Mouse (Mus musculus): ENCODE results near the gene F13a1. TPM values are rescaled to one million over a fixed set of nuclear protein-coding genes. Genes with fewer than 3 reads are reported as not detected.

The F13a1 gene
- total RNA-seq, 2 experiments from 2014 or later, result 10.4 to 17.7 TPM

DNA sequence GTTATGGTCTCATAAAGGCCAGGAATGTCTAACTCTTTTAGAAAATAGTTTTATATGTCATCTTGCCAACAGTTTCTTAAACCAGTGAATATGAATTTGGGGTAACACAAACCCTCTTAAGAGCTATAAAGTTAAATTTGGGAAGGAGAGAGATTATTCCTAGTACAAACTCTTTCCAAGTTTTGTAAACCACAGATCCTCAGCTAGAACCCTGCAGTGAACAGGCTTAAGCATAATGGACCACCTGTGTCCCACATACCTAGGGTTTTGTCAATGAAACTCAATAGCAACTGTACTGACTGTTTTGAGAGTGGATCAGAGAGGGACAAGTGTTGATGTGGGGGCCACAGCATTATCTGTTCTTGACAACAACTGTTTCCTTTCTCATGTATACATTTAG, 96.4 kb downstream of the F13a1 start:
- no peak for DNase-seq

DNA sequence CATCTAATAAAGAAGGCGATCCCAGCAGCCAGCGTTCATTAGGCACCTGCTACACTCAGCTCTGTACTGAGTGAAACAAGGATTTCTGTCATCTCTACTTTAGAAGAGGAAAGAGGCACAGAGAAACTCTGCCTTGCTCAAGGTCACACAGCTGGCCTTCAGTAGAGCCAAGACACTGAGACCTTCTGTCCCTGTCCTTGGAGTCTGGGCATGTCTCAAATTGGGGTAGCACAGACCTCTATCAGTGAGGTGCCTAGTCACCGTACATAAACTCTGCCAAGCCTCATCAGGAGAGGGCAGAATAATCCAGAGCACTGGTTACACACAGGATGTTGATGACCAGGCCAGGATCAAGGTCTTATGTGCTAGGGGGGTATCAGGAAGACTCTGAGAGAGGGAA, 108.2 kb downstream of the F13a1 start:
- no peak for DNase-seq

DNA sequence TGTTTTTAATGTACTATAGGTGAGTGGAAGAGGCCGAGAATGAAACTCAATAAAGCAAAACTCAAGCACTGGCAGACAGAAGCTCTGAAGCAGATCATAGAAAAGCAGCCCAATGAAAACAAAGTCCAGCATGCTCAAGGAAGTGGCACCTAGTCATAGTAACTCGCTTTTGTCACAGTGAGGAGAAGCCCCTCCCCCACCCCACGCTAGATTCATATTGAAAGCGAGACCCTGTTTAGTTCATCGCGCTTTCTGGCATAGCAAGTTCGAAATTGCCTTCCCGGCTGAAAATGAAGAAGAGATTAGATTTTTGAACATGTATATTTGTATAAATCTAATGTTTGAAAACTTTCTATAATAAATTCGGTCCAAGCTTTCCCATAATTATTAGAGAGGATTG, 118.0 kb downstream of the F13a1 start:
- no peak for DNase-seq

DNA sequence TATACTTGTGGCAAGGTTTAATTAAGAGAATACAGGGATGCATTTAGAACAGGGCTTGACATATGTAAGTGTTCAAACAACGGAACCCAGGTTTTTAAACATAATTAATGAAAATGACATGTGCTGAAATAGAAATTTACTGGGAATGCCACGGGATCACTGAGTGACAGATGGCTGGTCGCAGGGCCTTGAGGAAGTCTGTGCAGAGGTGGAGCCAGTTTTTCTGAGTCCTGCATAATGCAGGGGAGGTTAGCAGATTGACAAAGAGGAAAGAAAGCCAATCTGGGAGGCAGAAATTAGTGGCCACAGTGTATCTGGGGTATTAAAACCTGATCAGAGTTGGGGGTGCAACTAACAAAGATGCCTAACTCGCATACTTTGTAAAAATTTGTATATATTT, 130.3 kb downstream of the F13a1 start:
- DNase-seq, result no peak

DNA sequence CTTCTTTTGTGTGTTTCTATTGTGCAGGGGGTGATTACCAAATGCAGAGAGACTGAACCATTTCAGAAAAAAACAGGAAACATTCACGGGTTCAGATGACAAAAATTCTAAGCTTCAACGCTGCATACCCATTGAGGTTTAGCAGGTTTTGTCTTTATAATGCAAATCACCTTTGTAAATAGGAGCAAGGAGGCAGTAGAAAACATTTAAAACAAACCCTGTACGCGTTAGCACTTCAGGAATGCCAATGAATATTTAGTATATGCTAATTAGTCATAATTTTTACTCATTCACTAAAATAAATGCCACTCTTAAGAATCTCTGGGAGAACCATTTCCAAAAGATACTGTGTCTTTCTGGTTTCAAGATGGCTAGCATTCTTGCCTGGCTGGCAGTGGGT, 146.2 kb downstream of the F13a1 start:
- no peak for DNase-seq

DNA sequence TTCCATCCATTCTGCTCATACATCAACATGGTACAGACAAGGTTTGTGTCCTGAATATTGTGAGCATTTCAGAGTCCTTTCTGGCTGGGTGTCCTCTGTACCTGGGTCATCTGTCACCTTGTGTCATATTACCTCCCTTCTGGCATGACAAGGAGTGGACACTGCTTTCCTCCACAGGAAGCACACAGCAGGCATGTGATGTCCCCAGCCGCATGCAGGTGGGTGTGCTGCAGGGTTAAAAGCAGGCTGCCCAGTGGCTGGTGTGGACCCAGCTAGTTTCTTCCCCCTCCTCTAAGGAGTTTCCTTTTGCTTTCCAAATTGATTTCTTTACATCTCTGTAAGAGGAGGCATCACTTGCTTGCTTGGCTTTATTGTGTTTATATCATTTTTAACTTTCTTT, 146.6 kb downstream of the F13a1 start:
- no peak for DNase-seq

DNA sequence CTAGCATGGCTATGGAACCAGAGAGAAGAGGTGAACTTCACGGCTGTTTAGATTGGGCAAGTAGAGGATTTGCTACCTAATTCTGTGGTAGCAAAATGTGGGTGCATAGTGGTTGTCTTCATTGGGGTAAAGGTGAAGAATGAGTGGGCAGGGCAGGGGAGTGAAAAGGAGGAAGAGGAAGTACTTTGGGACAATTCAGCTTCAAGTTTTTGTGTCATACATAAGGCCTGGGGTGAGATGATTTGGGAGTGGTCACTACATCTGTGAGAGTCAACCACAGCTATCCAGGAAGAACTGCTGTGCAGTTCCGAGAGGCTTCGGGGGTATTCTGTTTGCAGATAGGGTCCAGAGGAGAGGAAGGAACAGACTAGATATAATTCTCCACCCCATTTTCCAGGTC, 148.4 kb downstream of the F13a1 start:
- DNase-seq, result no peak

DNA sequence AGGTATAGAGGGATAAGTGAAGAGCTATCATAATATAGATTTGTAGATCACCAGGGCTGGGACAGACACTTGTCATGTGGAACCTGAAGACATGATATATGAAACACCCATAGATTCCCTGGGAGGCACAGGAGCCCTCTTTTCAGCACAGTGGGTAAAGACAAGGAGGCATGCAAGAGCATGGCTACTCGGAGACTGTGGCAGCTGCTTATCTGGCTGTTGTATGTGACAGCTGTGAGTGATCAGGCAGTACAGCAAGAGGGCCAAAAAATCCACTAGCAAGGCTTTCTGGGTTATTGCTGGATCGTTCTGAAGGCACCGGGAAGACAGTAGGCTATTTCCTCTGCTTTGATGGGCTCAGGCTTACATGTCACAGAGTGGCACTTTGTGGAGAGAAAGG, 149.0 kb downstream of the F13a1 start:
- no peak for DNase-seq

DNA sequence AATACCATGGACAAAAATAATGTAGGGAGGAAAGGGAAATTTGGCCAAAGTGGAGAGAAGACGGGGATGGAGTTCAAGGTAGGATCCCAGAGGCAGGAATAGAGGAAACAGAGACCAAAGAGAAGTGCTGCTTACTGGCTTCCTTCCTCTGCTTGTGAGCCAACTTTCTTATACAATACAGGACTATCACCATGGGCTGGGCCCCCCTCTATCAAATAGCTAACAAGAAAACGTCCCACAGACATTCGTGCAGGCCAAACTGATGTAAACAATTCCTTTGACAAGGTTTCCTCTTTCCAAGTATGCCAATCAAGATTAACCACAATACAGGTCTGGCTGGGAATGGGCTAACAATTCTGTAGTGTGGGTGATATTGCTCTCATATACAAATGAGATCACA, 154.0 kb downstream of the F13a1 start:
- DNase-seq, result no peak

GRCm38 (mm10) chr13:36893762-36894161, 156.3 kb downstream of the F13a1 start:
- DNase-seq, result no peak

DNA sequence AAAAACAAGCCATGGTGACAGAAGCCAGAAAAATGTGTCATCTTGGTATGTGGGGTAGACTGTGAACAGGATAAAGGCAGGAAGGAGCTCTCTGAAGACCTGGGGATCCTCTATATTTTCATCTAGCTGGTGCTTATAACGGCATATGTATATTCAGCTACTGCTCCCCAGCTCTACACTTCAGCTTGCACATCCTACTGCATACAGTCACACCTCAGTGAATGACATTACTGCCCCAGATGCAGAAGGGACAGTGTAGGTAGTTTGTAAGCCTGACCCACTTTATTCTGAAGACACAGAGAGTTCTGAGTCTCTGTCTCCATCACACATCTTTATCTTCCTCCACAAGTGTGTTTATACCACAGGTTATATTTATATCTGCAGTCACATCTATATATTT, 157.8 kb downstream of the F13a1 start:
- DNase-seq, result no peak

DNA sequence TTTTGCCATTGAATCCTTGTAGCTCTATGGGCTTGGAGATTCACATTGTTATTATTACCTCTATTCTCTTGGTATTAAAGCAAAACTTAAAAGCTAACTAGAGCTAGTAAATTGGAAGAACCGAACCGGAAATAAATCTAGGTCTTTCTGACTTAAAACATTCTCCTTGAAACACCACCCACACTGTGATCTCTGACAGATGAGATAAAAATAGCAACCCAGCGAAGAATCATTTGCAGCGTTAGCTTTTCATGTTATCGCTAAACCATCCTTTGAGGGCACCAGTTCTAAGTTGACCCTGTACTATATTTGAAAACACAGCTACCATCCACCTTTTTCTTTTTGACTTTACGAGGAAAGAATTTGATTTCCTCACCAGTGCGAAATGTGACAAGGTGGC, 164.1 kb downstream of the F13a1 start:
- DNase-seq, result no peak

DNA sequence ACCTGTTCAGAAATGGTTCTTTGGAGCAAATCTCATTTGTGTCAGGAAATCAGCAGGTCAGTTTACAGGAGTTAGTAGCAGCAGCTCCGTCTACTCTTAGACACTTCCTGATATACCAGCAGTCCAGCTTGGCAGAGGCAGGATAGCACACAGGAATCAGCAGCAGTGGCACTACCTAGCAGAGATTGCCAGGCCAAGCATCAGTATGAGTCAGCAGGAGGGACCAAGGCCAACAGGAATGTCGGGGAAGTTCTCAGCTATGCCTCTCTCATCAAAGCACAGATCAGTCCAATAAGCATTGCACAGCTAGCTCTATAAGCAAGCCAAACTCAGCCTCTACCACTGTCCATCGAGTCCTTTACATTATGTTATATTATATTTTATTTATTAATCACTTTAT, 210.9 kb downstream of the F13a1 start:
- no peak for DNase-seq

All from gastrocnemius, postnatal 25 days (tissue).